Mouse (Mus musculus) kidney, embryonic 15.5 days (tissue): ENCODE measurements at regions not wholly inside any gene's neighbourhood (a gene's known extent, or its start where the extent isn't known, plus 50 kb on each side); places are given as distances from the start of the nearest gene placed in this dataset.

ENCODE experiments used
- ATAC-seq: fragments of 200-750 bp; cut with Nextera tagmentation; replicated peaks from 2 replicates; pipeline ENCODE4 v1.8.0; 2017; ENCODE audit warnings: moderate TSS enrichment; ENCODE audit not compliant: low FRiP score
- H3K27ac ChIP-seq: fragments of 300-500 bp; sonication (generic); 2 replicates; pipeline ENCODE4 v1.5.1; 2015; ENCODE audit warnings: mild to moderate bottlenecking, inconsistent platforms
- H3K27me3 ChIP-seq: fragments of 300-500 bp; sonication (generic); 2 replicates; pipeline ENCODE4 v1.6.1; 2015; ENCODE audit warnings: inconsistent platforms
- H3K36me3 ChIP-seq: fragments of 300-500 bp; sonication (generic); 2 replicates; pipeline ENCODE4 v1.6.1; 2015; ENCODE audit warnings: inconsistent platforms
- H3K4me1 ChIP-seq: fragments of 300-500 bp; sonication (generic); 2 replicates; pipeline ENCODE4 v1.6.1; 2015; ENCODE audit warnings: inconsistent platforms
- H3K4me2 ChIP-seq: fragments of 300-500 bp; sonication (generic); 2 replicates; pipeline ENCODE4 v1.6.1; 2015; ENCODE audit warnings: moderate library complexity, mild to moderate bottlenecking, inconsistent platforms
- H3K4me3 ChIP-seq: fragments of 300-500 bp; sonication (generic); replicated peaks from 2 replicates; pipeline ENCODE4 v1.5.1; 2015; ENCODE audit warnings: mild to moderate bottlenecking, inconsistent platforms
- H3K9ac ChIP-seq: fragments of 300-500 bp; sonication (generic); 2 replicates; pipeline ENCODE4 v1.6.1; 2015; ENCODE audit warnings: mild to moderate bottlenecking, inconsistent platforms
- H3K9me3 ChIP-seq: fragments of 300-500 bp; sonication (generic); replicated peaks from 2 replicates; pipeline ENCODE4 v1.6.1; 2016; ENCODE audit warnings: inconsistent platforms
- WGBS: fragments of 180-500 bp; shearing (Covaris S2); methylation state at CpG from one replicate; pipeline ENCODE4 v1.1.7; 2015; ENCODE audit warnings: mixed read lengths; 5-methylcytosine and 5-hydroxymethylcytosine counted together

DNA sequence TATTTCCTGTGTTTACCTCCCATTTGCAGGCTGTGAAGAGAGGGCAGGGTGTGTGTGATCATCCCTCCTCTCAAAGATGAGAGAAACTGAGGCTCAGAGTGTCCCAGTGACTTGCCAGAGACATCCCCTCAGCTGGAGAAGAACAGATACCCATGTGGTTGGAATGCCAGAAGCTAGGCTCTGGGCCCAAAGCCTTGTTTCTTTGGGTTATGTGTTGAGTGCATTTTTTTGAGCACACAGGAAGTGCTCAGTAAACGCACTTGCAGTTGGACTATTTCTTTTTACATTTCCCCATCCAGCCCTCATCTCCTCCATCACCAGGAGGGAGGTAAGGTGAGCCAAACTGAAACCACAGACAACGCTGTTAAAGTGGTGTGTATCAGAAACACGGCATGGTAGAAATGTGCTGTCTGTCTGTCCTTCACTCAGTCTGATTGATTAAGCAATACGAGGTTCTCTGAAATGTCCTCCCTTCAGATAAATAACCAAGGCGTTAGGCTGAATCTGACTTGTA is 341.8 kb upstream of the 3110018I06Rik start:
- Histone ChIP-seq H3K27ac (no peak overlapping the region), H3K4me3 (no peak overlapping the region), H3K9me3 (no peaks in the 10 kb centered on the region), H3K4me1 (no peaks in the 10 kb centered on the region), H3K4me2 (no peak overlapping the region), H3K36me3 (no peaks in the 10 kb centered on the region), H3K9ac (no peak overlapping the region), H3K27me3 (no peaks in the 10 kb centered on the region)
- WGBS: 70% methylated on average over 5 of the region's 5 CpGs
- no peak for ATAC-seq

DNA sequence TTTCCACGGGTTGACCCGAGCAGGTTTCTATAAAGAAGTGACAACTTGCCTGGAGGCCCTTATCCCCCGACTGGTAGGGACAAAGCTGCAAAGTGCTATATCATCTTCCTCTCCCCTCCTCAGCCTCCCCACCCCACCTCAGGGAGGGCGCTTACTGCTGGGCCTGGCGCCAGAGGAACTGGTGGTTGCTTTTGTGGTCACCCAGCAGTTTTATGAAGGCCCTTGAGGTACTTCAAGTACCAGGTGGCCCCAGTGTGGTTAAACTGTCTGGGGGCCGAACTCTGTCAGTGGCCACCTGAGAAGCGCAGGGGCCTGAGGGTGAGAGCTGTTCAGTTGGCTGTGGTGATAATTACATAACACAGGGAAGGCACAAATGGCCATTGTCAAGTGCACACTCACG is 340.0 kb upstream of the 3110018I06Rik start:
- Histone ChIP-seq H3K4me3 (no peak overlapping the region), H3K4me1 (no peaks in the 10 kb centered on the region), H3K9ac (no peak overlapping the region), H3K27ac (no peak overlapping the region), H3K36me3 (no peaks in the 10 kb centered on the region), H3K27me3 (no peaks in the 10 kb centered on the region), H3K9me3 (no peaks in the 10 kb centered on the region), H3K4me2 (no peak overlapping the region)
- 59% methylated on average over 8 of the region's 8 CpGs for WGBS
- ATAC-seq: no peak

- Histone ChIP-seq H3K27me3 (no peaks in the 10 kb centered on the region), H3K4me1 (no peaks in the 10 kb centered on the region), H3K4me3 (no peak overlapping the region), H3K27ac (no peak overlapping the region), H3K9me3 (no peaks in the 10 kb centered on the region), H3K4me2 (no peak overlapping the region), H3K36me3 (no peaks in the 10 kb centered on the region), H3K9ac (no peak overlapping the region)
- no peak for ATAC-seq
- 33% methylated on average over 5 of the region's 5 CpGs for WGBS
These were observed 337.3 kb upstream of the 3110018I06Rik start for GRCm38 (mm10) chr12:107151089-107151488.

- Histone ChIP-seq H3K4me2 (no peak overlapping the region), H3K9me3 (no peaks in the 10 kb centered on the region), H3K9ac (no peak overlapping the region), H3K27ac (no peak overlapping the region), H3K4me1 (peaks cover under 1% of the 10 kb centered on the region), H3K36me3 (no peaks in the 10 kb centered on the region), H3K27me3 (no peaks in the 10 kb centered on the region), H3K4me3 (no peak overlapping the region)
- ATAC-seq: no peak
- WGBS: 93% methylated on average over 2 of the region's 2 CpGs
These were observed 333.8 kb upstream of the 3110018I06Rik start for GRCm38 (mm10) chr12:107154668-107155067.

GRCm38 (mm10) chr12:107156791-107157428 is 331.5 kb upstream of the 3110018I06Rik start:
- peaks cover 18% of the 10 kb centered on the region for H3K4me1 ChIP-seq
- H3K4me3 ChIP-seq: no peak overlapping the region
- H3K27me3 ChIP-seq: no peaks in the 10 kb centered on the region
- no peaks in the 10 kb centered on the region for H3K9me3 ChIP-seq
- no peaks in the 10 kb centered on the region for H3K36me3 ChIP-seq
- H3K4me2 ChIP-seq: no peak overlapping the region
- no peak overlapping the region for H3K9ac ChIP-seq
- no peak overlapping the region for H3K27ac ChIP-seq
- no peak for ATAC-seq
- WGBS: 82% methylated on average over 8 of the region's 8 CpGs

DNA sequence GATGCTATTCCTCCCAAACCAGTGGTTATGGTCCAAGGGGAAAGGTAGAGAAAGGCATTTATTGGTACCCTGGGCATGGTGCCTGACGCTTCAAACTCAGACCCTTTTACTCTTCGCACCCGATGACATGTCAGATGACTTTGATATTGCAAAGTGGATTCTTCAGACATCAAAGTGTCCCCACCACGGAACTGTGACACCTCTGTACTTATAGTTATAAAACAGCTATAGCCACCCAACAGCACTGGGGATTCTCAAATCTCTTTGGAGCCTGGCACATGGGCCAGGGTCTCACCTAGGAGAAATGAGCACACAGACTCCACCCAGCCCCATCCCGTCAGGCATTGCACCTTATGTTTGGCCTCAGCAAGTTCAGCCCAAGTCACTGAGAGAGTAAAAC is 329.3 kb upstream of the 3110018I06Rik start:
- Histone ChIP-seq H3K4me3 (no peak overlapping the region), H3K4me2 (no peak overlapping the region), H3K9ac (no peak overlapping the region), H3K27me3 (no peaks in the 10 kb centered on the region), H3K9me3 (no peaks in the 10 kb centered on the region), H3K27ac (no peak overlapping the region), H3K4me1 (peaks cover 18% of the 10 kb centered on the region), H3K36me3 (no peaks in the 10 kb centered on the region)
- WGBS: 62% methylated on average over 5 of the region's 5 CpGs
- no peak for ATAC-seq

DNA sequence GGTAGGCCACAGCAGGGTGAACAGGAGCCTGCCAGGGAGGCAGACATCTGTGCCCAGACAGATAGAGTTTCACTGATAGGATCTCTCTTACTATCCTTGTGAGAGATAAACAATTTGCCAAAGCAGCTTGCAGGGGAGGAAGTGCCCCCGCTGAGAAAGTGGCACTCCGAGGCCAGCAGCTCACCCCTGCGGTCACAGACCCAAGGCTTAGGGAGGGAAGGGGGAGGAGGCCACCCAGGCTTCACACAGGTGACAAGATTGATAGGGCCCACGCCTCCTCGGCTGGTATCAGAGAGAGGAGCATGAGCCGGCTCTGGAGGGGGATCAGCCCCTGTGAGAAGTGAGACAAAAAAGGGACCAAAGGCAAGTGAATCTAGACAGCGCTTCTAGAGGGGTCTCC is 328.3 kb upstream of the 3110018I06Rik start:
- H3K27ac ChIP-seq: no peak overlapping the region
- ATAC-seq: peak; percentile 89
- no peak overlapping the region for H3K9ac ChIP-seq
- H3K4me2 ChIP-seq: no peak overlapping the region; the same call in 1 of the 2 replicates
- H3K27me3 ChIP-seq: no peaks in the 10 kb centered on the region
- no peaks in the 10 kb centered on the region for H3K36me3 ChIP-seq
- H3K4me1 ChIP-seq: peaks cover 18% of the 10 kb centered on the region
- no peak overlapping the region for H3K4me3 ChIP-seq
- 1% methylated on average over 7 of the region's 7 CpGs for WGBS
- H3K9me3 ChIP-seq: no peaks in the 10 kb centered on the region

- peaks cover 18% of the 10 kb centered on the region for H3K4me1 ChIP-seq
- H3K36me3 ChIP-seq: no peaks in the 10 kb centered on the region
- H3K9ac ChIP-seq: no peak overlapping the region
- H3K27ac ChIP-seq: no peak overlapping the region
- WGBS: 18% methylated on average over 6 of the region's 6 CpGs
- H3K9me3 ChIP-seq: no peaks in the 10 kb centered on the region
- no peaks in the 10 kb centered on the region for H3K27me3 ChIP-seq
- no peak overlapping the region; the same call in 1 of the 2 replicates for H3K4me2 ChIP-seq
- H3K4me3 ChIP-seq: no peak overlapping the region
- ATAC-seq: peak; percentile 41; the same call in 1 of the 2 replicates
These were observed 327.8 kb upstream of the 3110018I06Rik start for GRCm38 (mm10) chr12:107160628-107161027.

- Histone ChIP-seq H3K27ac (no peak overlapping the region), H3K9ac (no peak overlapping the region), H3K27me3 (no peaks in the 10 kb centered on the region), H3K4me3 (no peak overlapping the region), H3K4me1 (peaks cover 3% of the 10 kb centered on the region; the same call in 1 of the 2 replicates), H3K36me3 (no peaks in the 10 kb centered on the region), H3K4me2 (no peak overlapping the region), H3K9me3 (no peaks in the 10 kb centered on the region)
- WGBS: 37% methylated on average over 7 of the region's 7 CpGs
- ATAC-seq: no peak
These were observed 317.5 kb upstream of the 3110018I06Rik start for GRCm38 (mm10) chr12:107170926-107171325.

GRCm38 (mm10) chr12:107171676-107172075 is 316.8 kb upstream of the 3110018I06Rik start:
- no peaks in the 10 kb centered on the region for H3K9me3 ChIP-seq
- H3K4me2 ChIP-seq: no peak overlapping the region
- H3K4me3 ChIP-seq: no peak overlapping the region
- no peak for ATAC-seq
- no peak overlapping the region for H3K9ac ChIP-seq
- H3K27me3 ChIP-seq: no peaks in the 10 kb centered on the region
- 53% methylated on average over 15 of the region's 15 CpGs for WGBS
- H3K27ac ChIP-seq: no peak overlapping the region
- H3K36me3 ChIP-seq: no peaks in the 10 kb centered on the region
- peaks cover 3% of the 10 kb centered on the region; the same call in 1 of the 2 replicates for H3K4me1 ChIP-seq

DNA sequence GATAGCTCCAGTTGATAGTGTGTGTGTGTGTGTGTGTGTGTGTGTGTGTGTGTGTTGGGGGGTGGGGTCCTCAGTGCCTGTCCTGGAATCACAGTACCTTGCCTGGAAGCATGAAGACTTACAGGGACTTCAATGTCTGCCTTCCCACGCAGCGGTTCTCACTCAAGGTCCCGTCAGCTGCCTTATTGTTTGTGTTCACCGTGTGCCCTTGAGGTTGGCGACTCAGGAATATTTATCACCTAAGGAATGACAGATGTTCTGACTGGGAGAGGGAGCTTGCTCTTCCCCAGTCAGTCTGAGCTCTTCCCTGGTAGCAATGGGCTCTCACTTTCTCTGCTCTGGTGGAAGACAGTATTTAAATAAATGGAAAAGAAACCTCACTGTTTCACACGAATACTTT is 309.8 kb upstream of the 3110018I06Rik start:
- no peak overlapping the region for H3K9ac ChIP-seq
- no peaks in the 10 kb centered on the region for H3K36me3 ChIP-seq
- no peaks in the 10 kb centered on the region for H3K27me3 ChIP-seq
- H3K4me1 ChIP-seq: no peaks in the 10 kb centered on the region
- no peak for ATAC-seq
- H3K4me2 ChIP-seq: no peak overlapping the region
- H3K9me3 ChIP-seq: no peaks in the 10 kb centered on the region
- no peak overlapping the region for H3K4me3 ChIP-seq
- WGBS: 40% methylated on average over 6 of the region's 6 CpGs
- no peak overlapping the region for H3K27ac ChIP-seq

GRCm38 (mm10) chr12:107180501-107180900 is 307.9 kb upstream of the 3110018I06Rik start:
- Histone ChIP-seq H3K9ac (no peak overlapping the region), H3K27ac (no peak overlapping the region), H3K4me1 (no peaks in the 10 kb centered on the region), H3K36me3 (no peaks in the 10 kb centered on the region), H3K9me3 (no peaks in the 10 kb centered on the region), H3K27me3 (no peaks in the 10 kb centered on the region), H3K4me2 (no peak overlapping the region), H3K4me3 (no peak overlapping the region)
- ATAC-seq: no peak
- WGBS: 92% methylated on average over 3 of the region's 3 CpGs

DNA sequence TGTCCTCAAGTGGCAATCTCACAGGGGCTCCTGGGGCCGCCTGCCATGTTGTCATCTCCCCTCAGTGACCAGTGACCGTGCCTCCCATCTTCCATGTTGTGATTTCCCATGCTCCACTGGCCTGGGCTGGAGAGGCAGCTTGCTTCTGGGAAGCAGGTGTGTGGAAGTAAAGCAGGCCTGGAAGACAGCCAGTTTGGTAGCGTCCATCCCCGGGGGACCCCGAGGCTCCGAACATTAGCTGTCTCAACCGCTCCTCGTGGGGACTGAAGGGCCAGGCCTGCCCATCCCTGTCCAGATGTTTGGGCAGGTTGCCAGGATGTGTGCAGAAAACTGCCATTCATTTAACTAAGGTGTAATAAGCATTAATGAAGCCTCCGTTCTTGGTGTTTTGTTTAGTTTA is 307.1 kb upstream of the 3110018I06Rik start:
- Histone ChIP-seq H3K4me3 (no peak overlapping the region), H3K27ac (no peak overlapping the region), H3K27me3 (no peaks in the 10 kb centered on the region), H3K9me3 (no peaks in the 10 kb centered on the region), H3K4me1 (no peaks in the 10 kb centered on the region), H3K4me2 (no peak overlapping the region), H3K36me3 (no peaks in the 10 kb centered on the region), H3K9ac (no peak overlapping the region)
- 71% methylated on average over 9 of the region's 9 CpGs for WGBS
- ATAC-seq: no peak
